Mouse (Mus musculus): ENCODE data around the gene Gm28553. TPM values are rescaled to one million over a fixed set of nuclear protein-coding genes. Genes with fewer than 3 reads are reported as not detected.
"Not testable (repeated sequence)": the region's sequence is repeated elsewhere in the genome, so short reads cannot be mapped to it uniquely, and the experiment has no call there.

Gm28553 gene
- polyA plus RNA-seq (2014; fragmentation: Nextera tagmentation; extraction: Ambion mirVana): not detected in 2 replicates

DNA sequence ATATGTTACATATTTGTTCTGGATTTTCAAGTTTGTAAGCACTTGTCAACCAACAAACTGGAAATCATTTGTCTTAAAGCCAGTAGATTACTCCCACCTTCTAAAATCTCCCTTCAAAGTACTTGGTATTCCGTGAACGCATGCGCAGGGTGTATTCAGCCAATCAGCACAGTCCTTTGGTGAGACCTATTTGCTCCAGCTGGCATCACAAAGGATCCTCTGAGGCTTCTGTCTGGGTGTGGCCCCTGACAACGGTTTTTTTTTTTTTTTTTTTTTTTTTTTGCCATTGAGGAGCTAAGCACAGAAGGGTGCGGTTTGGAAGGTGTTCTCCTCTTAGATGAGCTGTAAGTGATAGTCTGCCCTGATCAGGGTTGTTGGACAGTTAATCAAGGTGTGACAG, at the start of gene Gm28553:
TSS of gene Gm28553 (plus strand) at position 301 of the 400 bp plus-strand sequence.
- DNase-seq (ENCODE audit: low spot score); H3K9ac ChIP-seq (replicated peaks; ENCODE audit: low read length); H3K4me1 ChIP-seq (ENCODE audit: control insufficient read depth, insufficient read depth, low read length); ATAC-seq (replicated peaks; ENCODE audit: insufficient number of reproducible peaks, low FRiP score, low TSS enrichment, low read depth); H3K9me3 ChIP-seq (replicated peaks; ENCODE audit: control insufficient read depth, low read length); H3K27me3 ChIP-seq (ENCODE audit: control insufficient read depth, insufficient read depth, low read length); H3K27ac ChIP-seq (replicated peaks; ENCODE audit: low read depth, low read length); H3K36me3 ChIP-seq (replicated peaks; ENCODE audit: control insufficient read depth, insufficient read depth, low read depth, low read length); H3K4me2 ChIP-seq (ENCODE audit: low read depth, low read length); H3K4me3 ChIP-seq (ENCODE audit: low read depth, low read length): not testable (repeated sequence)
- no CpG with 5 or more reads among the region's 5 CpGs for WGBS
